Mouse (Mus musculus) urinary bladder, postnatal 36 days (tissue): ENCODE measurements at regions not wholly inside any gene's neighbourhood (a gene's known extent, or its start where the extent isn't known, plus 50 kb on each side); places are given as distances from the start of the nearest gene placed in this dataset.

ENCODE experiments used
- DNase-seq, 2 experiments: peaks; one replicate each; pipeline ENCODE4 v3.0.0; 2022; ENCODE audit warnings: low spot score in 2 of 2, mixed read lengths in 1 of 2

GRCm38 (mm10) chr8:64421502-64422199 lies 215.6 kb upstream of the Tll1 start:
- DNase-seq: no peak

- no peak for DNase-seq
Measured at GRCm38 (mm10) chr8:64412488-64413188, 206.6 kb upstream of the Tll1 start.

DNA sequence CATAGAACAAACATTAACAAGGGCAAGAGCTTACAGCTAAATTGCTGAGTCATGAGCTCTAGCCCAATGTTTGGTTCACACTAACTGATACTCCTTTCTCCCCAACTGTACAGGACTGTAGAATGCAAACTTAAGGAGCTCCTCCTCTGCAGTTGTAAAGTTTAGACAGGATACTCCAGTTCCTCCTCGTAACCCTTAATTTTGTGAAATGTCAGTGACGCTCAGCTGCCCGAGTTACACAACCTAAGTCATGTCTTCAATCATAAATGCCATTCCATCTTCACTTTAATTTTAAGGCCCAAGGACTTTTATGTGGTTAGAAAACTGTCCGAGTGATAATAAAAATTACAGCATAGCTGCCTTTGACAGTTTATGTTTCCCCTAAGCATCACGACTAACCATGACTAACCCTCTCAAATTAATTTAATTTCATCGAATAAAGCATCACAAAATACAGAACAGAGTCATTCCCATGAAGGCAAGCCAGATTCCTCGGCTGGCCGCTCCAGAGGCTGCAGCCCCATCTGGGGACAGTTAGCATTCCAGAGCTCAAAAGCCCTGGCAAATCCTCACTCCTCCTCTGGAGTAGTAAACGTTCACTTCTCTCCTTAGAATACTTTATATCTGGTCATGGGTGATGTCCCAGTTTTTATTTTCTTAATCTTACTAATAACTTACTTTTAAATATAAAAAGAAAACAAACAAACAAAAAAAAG lies 200.9 kb upstream of the Tll1 start:
- DNase-seq: no peak

GRCm38 (mm10) chr8:64399554-64399953 lies 193.5 kb upstream of the Tll1 start:
- no peak for DNase-seq

DNA sequence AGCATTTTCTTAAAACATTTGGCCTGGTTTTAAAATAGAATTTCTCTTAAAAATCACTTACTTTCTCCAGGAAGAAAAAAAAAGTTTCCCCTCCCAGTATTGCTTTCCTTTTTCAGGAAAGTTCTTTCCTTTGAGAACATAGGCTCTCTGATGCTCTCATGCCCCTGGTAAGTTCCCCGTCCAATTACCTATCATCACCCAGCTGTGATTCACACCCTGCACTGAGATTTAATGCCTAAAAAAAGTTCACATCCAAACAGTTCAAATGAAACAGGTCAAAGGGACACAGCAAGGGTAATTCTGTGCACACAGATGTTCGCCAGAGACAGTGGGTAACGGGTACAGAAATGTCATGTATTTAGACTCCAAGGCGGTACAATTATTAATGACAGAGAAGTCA lies 191.8 kb upstream of the Tll1 start:
- no peak for DNase-seq

GRCm38 (mm10) chr8:64395816-64396215 lies 189.7 kb upstream of the Tll1 start:
- peak in 1 of 2 experiments; percentile 25 for DNase-seq

DNA sequence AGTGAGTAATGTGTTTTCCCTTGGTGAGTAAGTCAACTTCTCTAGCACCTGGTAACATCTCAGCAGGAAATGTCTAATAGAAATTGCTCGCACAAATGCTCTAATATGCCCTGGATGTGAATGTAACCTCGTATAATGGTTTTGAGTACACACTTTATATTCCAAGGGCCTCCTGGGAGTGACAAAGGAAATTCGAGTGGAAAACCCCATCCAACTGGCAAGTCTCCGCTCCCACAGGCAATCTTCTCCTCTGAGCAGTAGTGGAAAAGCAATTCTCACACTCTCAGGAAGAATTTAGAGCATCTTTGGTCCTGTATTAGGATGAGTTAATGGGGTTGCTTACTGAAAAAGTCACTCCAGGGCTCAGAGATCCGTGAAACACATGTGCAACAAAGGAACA lies 183.4 kb upstream of the Tll1 start:
- DNase-seq: no peak

GRCm38 (mm10) chr8:64388299-64388698 lies 182.2 kb upstream of the Tll1 start:
- no peak for DNase-seq

DNA sequence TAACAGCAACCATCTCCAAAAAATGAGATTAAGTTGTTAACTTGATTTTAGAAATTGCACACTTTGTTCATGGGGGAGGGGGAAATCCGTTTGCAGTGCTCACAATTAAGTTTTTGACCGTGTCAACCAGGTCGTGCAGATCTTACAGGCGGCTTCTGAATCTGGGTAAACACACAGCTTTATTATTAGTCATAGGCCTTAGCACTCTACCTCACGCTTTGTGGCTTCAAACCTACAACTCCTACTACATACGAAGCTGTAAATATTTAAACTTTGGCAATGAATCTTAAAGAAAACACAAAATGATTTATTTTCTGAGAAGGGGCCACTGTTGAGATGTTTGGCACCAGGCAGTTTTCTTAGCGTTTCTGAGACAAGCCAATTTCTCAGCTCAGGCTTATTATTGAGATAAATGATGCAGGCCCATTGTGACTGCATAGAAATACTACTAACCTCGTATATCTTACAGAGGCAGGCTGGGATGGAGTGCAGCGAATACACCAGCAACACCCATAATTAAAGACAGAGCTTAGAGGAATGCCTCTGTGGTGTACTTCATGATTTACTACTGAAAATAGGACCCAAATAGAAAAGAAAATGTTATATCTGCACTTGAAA lies 173.8 kb upstream of the Tll1 start:
- DNase-seq: no peak

DNA sequence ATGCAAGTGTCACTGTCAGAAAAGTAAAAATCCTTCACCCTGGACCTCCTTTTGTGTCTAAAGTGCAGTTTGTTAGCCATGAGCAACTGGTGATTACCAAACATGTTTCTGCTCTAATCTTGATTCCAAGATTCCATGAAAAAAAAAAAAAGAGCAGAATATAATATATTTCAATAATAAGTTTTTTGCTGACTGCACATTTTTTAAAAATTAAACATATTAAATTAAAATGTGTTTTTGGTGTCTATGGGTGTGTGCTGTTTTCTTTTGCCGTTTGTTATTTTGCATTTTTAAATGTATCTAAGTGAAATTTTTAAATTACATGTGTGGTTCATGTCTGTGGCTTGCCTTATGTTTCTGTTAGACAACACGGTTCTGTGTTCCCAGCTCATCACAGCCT lies 171.8 kb upstream of the Tll1 start:
- DNase-seq: no peak

DNA sequence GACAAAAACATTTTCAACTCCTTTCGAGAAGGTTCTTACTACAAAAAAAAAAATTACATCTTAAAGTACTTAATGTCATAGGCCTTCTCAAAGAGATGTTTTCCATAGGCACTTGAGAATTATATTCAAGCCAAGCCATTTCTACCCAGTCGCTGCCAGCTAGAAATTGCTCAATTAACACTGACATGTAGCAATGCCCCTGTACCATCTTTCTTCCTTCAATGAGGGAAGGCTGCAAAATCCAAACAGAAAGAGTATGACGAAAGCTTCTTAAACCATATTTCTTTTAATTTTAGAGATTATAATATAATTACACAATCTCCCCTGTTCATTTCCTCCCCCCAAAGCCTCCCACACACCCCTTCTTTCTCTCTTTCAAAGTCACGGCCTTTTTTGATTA lies 169.4 kb upstream of the Tll1 start:
- no peak for DNase-seq

- DNase-seq: no peak
Measured at GRCm38 (mm10) chr8:64374980-64375379, 168.9 kb upstream of the Tll1 start.

DNA sequence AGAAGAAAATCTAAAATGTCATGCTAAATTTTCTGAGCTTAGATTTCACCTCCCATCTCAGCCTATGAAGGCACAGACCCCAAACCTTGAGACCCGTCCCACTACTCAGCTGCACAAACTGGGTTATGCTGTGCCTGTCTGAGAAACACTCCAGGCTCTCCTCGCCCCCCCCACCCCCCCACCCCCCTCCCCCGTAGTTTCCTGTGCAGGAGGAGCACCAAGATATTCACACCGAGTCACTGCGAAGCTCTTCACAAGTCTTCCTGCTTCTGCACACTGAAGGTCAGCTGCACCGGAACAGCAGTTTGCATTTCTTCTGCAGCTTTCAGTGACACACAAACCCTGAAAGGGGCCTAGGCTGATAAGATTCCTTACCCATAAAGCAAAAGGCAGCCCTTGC lies 163.9 kb upstream of the Tll1 start:
- DNase-seq: no peak

- no peak for DNase-seq
Measured at GRCm38 (mm10) chr8:64367906-64368305, 161.8 kb upstream of the Tll1 start.

GRCm38 (mm10) chr8:64366974-64367266 lies 160.8 kb upstream of the Tll1 start:
- DNase-seq: no peak

DNA sequence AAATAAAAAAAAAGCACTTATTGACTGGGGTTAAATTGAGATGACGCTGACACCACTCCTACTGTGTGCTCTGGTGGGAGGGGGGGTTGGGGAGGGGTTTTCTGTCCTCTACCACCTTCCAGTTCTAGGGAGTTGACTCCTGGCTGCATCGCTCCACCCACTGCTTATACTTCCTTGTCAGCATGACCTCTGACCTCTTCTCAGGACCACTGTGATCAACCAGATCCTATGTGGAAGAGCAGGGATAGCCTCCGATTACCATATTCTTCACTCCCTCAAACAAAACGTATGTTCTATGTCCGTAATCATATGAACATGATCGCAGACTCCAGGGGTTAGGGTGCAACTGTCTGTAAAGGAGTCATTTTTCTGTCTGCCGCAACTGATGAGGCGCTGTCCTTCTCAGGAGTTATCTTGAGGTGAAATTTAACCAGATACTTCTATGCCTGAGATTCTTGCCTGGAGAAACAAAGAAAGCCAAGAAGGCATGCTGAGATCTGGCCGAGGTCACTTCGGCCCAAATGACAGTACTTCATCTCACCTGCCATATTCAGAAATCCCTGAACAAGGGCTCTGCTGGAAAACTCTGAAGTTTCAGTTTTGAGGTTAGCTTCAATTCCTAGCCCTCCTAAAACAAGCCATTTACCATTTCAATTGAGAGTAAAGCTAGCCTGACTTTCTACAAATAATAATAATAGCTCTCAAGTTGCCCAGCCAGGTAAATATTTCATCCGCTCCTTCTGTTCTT lies 160.3 kb upstream of the Tll1 start:
- DNase-seq: no peak

GRCm38 (mm10) chr8:64357092-64357491 lies 151.0 kb upstream of the Tll1 start:
- no peak for DNase-seq

DNA sequence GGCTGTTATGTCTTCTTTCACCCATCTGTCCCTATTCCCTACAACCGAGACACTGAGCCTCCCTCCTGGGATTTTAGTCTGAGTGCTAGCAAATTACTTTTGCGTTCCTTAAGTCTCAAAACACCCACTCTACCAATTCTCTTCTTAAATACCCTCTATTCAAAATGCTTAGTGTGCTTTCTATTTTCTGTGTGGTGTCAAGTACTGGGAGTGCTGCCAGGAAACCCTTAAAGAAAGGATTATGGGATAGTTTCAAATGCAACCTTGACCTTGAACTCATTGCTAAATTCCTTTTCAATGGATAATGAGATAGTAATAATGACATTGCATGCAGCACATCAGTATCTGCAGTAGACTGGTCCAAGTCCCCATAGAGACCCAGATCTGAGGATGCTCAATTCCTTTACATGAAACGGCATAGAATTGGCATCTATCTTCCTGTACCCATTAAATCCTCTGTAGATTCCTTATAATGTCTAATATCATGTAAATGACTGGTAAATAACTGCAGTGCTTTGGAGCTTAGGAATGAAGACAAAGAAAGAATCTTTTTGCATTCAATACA lies 142.1 kb upstream of the Tll1 start:
- DNase-seq: no peak

DNA sequence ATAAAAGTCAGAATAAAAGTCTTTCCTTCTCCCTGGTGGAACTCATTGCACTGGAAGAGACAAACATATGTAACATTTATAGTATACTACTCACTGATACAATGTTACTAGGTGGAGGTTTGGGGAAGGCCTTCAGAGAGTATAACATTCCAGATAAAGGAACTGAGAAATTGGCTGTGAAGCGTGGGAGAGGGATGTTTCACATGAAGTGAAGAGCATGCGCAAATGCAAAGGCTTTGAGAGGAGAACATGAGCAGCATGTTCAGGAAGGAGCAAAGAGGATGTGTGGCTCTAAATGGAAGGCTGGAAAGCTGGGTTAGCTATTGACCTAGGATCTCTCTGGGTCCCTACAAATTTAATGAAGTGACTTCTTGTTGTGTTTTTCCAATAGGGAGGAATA lies 141.4 kb upstream of the Tll1 start:
- no peak for DNase-seq

- DNase-seq: no peak
Measured at GRCm38 (mm10) chr8:64346428-64346827, 140.4 kb upstream of the Tll1 start.

DNA sequence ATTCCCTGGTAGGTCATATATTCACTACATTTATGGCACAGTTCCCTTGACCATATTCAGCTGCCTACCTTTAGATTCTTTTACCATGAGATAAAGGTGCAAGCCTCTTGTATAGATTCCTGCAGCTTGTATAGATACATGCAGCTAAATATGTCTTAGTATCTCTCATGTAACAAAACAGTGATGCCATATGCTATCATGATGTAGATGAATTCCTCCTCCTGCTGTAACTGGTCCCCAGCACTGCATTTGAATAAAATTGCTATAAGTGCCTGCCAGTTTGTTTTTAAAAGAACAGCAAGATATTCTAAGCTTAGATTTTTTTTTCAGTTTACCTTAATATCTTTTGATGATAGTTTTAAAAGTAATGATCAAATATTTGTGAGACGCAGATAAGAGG lies 138.9 kb upstream of the Tll1 start:
- no peak for DNase-seq

- DNase-seq: no peak
Measured at GRCm38 (mm10) chr8:64343600-64343999, 137.5 kb upstream of the Tll1 start.
